Mouse (Mus musculus) heart, embryonic 15.5 days (tissue): ENCODE measurements around the gene Sox6. TPM values are rescaled to one million over a fixed set of nuclear protein-coding genes. Genes with fewer than 3 reads are reported as not detected.

Experiments
- ATAC-seq: fragments of 200-750 bp; cut with Nextera tagmentation; replicated peaks from 2 replicates; pipeline ENCODE4 v1.8.0; 2017; ENCODE audit warnings: low read depth, moderate TSS enrichment; ENCODE audit not compliant: insufficient number of reproducible peaks, insufficient read depth, low FRiP score
- H3K27ac ChIP-seq: fragments of 300-500 bp; sonication (generic); 2 replicates; pipeline ENCODE4 v1.5.1; 2015; ENCODE audit warnings: mild to moderate bottlenecking, inconsistent platforms
- H3K27me3 ChIP-seq: fragments of 300-500 bp; sonication (generic); 2 replicates; pipeline ENCODE4 v1.6.1; 2015; ENCODE audit warnings: inconsistent platforms
- H3K36me3 ChIP-seq: fragments of 300-500 bp; sonication (generic); 2 replicates; pipeline ENCODE4 v1.6.1; 2015; ENCODE audit warnings: mild to moderate bottlenecking, inconsistent platforms
- H3K4me1 ChIP-seq: fragments of 300-500 bp; sonication (generic); replicated peaks from 2 replicates; pipeline ENCODE4 v1.6.1; 2015; ENCODE audit warnings: inconsistent platforms
- H3K4me2 ChIP-seq: fragments of 300-500 bp; sonication (generic); 2 replicates; pipeline ENCODE4 v1.6.1; 2015; ENCODE audit warnings: inconsistent platforms, mild to moderate bottlenecking, moderate library complexity
- H3K4me3 ChIP-seq: fragments of 300-500 bp; sonication (generic); 2 replicates; pipeline ENCODE4 v1.5.1; 2015; ENCODE audit warnings: mild to moderate bottlenecking, inconsistent platforms
- H3K9ac ChIP-seq: fragments of 300-500 bp; sonication (generic); 2 replicates; pipeline ENCODE4 v1.6.1; 2015; ENCODE audit warnings: mild to moderate bottlenecking, inconsistent platforms
- H3K9me3 ChIP-seq: fragments of 300-500 bp; sonication (generic); replicated peaks from 2 replicates; pipeline ENCODE4 v1.6.1; 2016; ENCODE audit warnings: inconsistent platforms
- WGBS: fragments of 180-500 bp; shearing (Covaris S2); methylation state at CpG from one replicate; pipeline ENCODE4 v1.1.7; 2015; ENCODE audit warnings: mixed read lengths; 5-methylcytosine and 5-hydroxymethylcytosine counted together
- polyA plus RNA-seq: library from polyadenylated mRNA; unstranded; fragments of >200 nt; fragmentation: Nextera tagmentation; extraction: Ambion mirVana; gene quantifications from 2 replicates; pipeline ENCODE4 v1.2.1, GENCODE M21; 2015

The Sox6 gene
- polyA plus RNA-seq, 1 experiment from 2014 or later = 31.1 TPM

DNA sequence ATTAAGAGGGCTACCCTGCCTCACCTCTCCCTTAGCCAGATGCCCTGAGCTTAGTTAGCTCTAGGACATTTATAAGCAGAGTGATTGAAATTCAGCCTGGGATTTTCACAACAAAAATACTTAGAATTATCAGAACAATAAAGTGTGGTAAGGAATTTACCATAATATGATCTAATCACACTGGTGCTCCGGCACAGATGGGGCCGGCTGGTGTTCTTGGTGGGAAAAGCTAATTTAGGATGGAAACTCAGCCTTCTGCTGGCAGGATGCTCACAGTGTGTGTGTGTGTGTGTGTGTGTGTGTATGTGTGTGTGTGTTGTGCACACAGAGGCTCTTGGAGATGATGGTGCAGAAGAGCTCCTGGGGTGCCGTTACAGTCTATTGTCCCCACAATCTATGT, 501.0 kb downstream of the Sox6 start:
- H3K4me1 ChIP-seq = no peaks in the 10 kb centered on the region
- 81% methylated on average over 3 of the region's 3 CpGs for WGBS
- no peak overlapping the region for H3K9ac ChIP-seq
- H3K9me3 ChIP-seq = no peaks in the 10 kb centered on the region
- H3K36me3 ChIP-seq = no peaks in the 10 kb centered on the region
- no peak overlapping the region for H3K4me3 ChIP-seq
- H3K27ac ChIP-seq = no peak overlapping the region
- no peak for ATAC-seq
- no peak overlapping the region for H3K4me2 ChIP-seq
- H3K27me3 ChIP-seq = no peaks in the 10 kb centered on the region

DNA sequence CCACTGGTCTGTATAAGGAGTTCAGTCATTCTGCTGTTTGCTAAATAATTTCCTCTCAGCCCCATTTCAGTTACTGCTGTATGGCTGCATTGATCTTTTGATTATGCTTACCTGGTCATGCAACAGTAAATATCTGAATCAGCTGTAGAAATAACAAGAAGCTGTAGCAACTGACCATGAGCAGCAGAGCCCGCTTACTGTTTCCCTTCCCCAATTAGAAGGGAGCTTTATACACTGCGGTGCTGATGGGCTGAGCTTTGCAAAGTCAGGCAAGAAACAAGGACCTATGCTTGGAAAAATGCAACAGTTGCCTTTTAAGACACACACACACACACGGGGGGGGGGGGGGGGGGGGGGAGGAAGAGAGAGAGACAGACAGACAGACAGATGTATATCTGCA, 502.1 kb downstream of the Sox6 start:
- Histone ChIP-seq H3K27ac (no peak overlapping the region), H3K4me2 (no peak overlapping the region), H3K36me3 (no peaks in the 10 kb centered on the region), H3K4me1 (no peaks in the 10 kb centered on the region), H3K9ac (no peak overlapping the region), H3K27me3 (no peaks in the 10 kb centered on the region), H3K4me3 (no peak overlapping the region), H3K9me3 (no peaks in the 10 kb centered on the region)
- no peak for ATAC-seq
- 75% methylated on average over 3 of the region's 3 CpGs for WGBS

DNA sequence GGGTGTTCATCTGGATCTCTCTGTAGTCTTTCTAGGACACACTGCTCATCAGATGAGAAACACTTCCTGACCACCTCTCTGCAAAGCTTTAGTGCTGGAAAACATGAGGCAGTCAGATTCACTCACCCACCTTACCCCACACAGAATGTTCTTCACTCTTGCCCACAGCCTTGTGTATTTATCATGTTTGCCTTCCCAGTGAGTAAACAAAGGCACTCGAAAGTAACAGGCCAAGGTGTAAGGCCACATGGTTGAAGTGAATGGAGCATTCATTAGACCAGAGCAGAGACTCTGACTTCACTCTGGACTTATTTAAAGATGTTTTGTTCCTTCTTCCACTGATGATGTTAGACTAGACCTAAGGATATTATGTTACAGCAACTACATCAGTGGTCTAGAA, 506.7 kb downstream of the Sox6 start:
- no peak overlapping the region for H3K9ac ChIP-seq

DNA sequence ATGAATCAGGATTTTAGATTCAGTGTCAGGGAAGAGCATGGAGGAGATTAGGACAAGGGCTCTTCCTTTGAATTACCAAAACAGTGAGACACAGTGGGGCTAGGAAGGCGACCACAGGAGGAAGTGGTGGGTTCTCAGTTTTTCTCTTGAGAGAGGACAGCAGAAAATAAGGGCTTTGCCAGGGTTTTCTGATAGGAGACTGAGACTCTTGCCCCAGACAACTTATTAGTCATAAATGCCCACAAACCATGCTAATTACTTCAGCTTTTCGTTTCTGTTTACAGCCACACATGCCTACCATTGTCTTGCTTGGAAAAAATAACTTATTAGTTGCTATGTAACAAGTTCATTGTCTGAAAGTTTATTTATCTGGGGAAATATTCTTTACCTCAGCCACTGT, 507.4 kb downstream of the Sox6 start:
- Histone ChIP-seq H3K4me3 (no peak overlapping the region), H3K4me1 (no peaks in the 10 kb centered on the region), H3K27me3 (no peaks in the 10 kb centered on the region), H3K9ac (no peak overlapping the region), H3K27ac (no peak overlapping the region), H3K4me2 (no peak overlapping the region), H3K9me3 (no peaks in the 10 kb centered on the region), H3K36me3 (no peaks in the 10 kb centered on the region)
- 60% methylated on average over 2 of the region's 2 CpGs for WGBS
- ATAC-seq = no peak

More for the DNA sequence above, 506.7 kb downstream of the Sox6 start:
- H3K27me3 ChIP-seq = no peaks in the 10 kb centered on the region
- no peaks in the 10 kb centered on the region for H3K9me3 ChIP-seq
- no peak overlapping the region for H3K4me2 ChIP-seq
- WGBS = 56% methylated on average over 1 of the region's 1 CpGs
- no peak overlapping the region for H3K4me3 ChIP-seq
- H3K27ac ChIP-seq = no peak overlapping the region
- ATAC-seq = no peak
- no peaks in the 10 kb centered on the region for H3K4me1 ChIP-seq
- H3K36me3 ChIP-seq = no peaks in the 10 kb centered on the region

DNA sequence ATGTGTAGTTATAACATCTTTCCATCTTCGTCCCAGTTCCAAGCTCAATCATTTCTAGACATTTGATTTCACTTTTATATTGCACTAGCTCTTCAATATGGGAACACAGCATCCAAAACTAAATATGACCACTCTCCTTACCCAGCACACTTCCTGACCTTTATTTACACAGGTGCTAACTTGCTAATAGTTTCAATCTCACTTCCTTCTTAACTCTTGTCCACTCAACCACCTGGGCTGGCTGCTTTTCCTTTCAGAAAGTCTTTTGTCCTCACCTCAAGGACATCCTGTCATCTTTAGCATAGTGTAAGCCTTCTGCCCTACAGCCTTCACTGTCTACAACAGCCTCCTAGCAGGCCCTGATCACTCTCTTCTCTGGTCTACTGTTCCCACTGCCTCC, 520.9 kb downstream of the Sox6 start:
- H3K4me1 ChIP-seq = no peaks in the 10 kb centered on the region
- whole genome bisulfite sequencing = 86% methylated on average over 1 of the region's 1 CpGs
- ATAC-seq = no peak

DNA sequence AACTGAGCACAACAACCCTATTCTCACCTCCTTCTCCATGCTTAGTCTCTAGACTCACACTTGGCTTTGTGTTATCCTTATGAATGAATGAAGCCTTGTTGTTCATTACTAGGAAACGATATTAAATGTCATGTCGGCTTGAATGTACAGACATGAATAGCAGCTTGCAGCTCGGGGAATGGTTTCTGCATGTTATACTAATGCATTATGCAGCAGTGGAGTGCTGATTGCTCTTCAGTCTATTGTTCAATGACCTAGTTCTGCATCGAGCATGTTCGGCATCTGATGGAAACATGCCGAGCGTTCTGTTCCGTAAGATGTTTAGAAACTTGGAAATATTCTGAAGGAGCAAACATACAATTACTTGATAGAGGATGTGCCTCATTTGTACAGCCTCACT, 524.9 kb downstream of the Sox6 start:
- Histone ChIP-seq H3K27ac (no peak overlapping the region), H3K4me3 (no peak overlapping the region), H3K4me2 (no peak overlapping the region), H3K9me3 (no peaks in the 10 kb centered on the region), H3K9ac (no peak overlapping the region), H3K4me1 (peaks cover 10% of the 10 kb centered on the region; the same call in 1 of the 2 replicates), H3K36me3 (no peaks in the 10 kb centered on the region), H3K27me3 (no peaks in the 10 kb centered on the region)
- no peak for ATAC-seq
- WGBS = 90% methylated on average over 8 of the region's 8 CpGs

More for the DNA sequence above, 520.9 kb downstream of the Sox6 start:
- no peaks in the 10 kb centered on the region for H3K9me3 ChIP-seq
- H3K4me2 ChIP-seq = no peak overlapping the region
- H3K9ac ChIP-seq = no peak overlapping the region
- H3K27me3 ChIP-seq = no peaks in the 10 kb centered on the region
- H3K27ac ChIP-seq = no peak overlapping the region
- no peaks in the 10 kb centered on the region for H3K36me3 ChIP-seq
- no peak overlapping the region for H3K4me3 ChIP-seq

DNA sequence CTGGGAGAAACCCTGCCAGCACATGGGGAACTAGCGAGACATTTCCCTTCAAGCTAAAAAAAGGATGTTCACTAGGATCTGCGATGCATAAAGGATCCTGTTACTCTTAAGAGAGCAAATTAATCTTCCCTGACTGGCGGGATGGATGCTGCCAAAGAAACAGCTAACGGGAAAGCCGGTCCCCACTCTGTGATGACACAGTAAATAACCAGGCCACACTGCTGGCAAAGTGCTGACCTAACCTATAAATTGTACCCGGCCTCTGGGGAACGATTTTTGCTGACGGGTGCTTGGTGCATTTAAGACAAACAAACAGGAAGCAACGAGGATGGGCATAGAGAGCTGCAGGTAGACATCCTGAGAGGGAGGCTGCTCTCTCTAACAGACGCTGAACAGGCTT, 526.8 kb downstream of the Sox6 start:
- H3K9me3 ChIP-seq = no peaks in the 10 kb centered on the region
- H3K9ac ChIP-seq = no peak overlapping the region
- no peak for ATAC-seq
- H3K27me3 ChIP-seq = no peaks in the 10 kb centered on the region
- no peak overlapping the region for H3K27ac ChIP-seq
- peaks cover 10% of the 10 kb centered on the region; the same call in 1 of the 2 replicates for H3K4me1 ChIP-seq
- no peaks in the 10 kb centered on the region for H3K36me3 ChIP-seq
- no peak overlapping the region for H3K4me3 ChIP-seq
- no peak overlapping the region for H3K4me2 ChIP-seq
- 53% methylated on average over 10 of the region's 10 CpGs for WGBS

DNA sequence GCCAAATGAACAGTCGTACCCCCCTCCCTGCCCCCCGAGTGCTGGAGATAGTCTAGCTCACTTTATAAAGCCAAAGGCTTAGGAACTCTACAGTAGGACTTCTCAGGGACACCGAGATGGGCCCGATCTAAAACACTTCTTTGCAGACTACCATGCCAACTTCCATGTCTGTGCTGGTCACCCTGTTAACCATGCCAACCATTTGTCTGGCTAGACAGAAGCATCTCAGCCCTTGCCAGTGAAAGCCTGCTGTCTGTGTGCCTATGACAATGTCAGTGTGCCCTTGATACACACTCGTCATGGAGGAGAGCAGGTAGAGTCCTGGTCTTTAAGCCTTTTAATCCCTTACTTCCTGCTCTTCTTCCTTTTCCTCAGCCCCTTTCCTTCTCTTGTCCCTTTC, 527.5 kb downstream of the Sox6 start:
- Histone ChIP-seq H3K4me2 (no peak overlapping the region), H3K27me3 (no peaks in the 10 kb centered on the region), H3K9ac (no peak overlapping the region), H3K36me3 (no peaks in the 10 kb centered on the region), H3K9me3 (no peaks in the 10 kb centered on the region), H3K4me3 (no peak overlapping the region), H3K4me1 (peaks cover 10% of the 10 kb centered on the region; the same call in 1 of the 2 replicates), H3K27ac (no peak overlapping the region)
- ATAC-seq = no peak
- WGBS = 66% methylated on average over 5 of the region's 5 CpGs

DNA sequence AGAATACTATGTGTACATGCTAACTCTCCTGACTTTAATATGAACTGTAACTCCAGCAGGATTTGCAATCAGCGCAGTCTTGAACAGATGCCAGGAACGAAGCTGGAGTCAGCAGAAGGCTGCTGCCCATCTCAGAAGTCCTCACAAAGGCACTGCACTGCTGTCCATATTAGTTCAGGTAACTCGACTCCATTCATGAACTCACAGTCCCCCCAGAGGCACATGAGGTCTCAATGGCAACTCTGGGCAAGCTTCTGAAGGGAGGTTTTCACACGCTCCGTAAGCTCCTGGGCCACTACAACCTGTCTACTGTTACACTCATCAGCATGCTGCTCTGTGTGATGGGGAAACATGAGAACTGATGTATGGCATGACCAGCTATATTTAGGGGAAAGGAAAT, 528.6 kb downstream of the Sox6 start:
- 57% methylated on average over 5 of the region's 5 CpGs for WGBS
- H3K36me3 ChIP-seq = no peaks in the 10 kb centered on the region
- ATAC-seq = no peak
- no peaks in the 10 kb centered on the region for H3K27me3 ChIP-seq
- no peaks in the 10 kb centered on the region for H3K9me3 ChIP-seq
- no peak overlapping the region for H3K4me2 ChIP-seq
- peaks cover 10% of the 10 kb centered on the region; the same call in 1 of the 2 replicates for H3K4me1 ChIP-seq
- H3K9ac ChIP-seq = no peak overlapping the region
- H3K4me3 ChIP-seq = no peak overlapping the region
- H3K27ac ChIP-seq = no peak overlapping the region

DNA sequence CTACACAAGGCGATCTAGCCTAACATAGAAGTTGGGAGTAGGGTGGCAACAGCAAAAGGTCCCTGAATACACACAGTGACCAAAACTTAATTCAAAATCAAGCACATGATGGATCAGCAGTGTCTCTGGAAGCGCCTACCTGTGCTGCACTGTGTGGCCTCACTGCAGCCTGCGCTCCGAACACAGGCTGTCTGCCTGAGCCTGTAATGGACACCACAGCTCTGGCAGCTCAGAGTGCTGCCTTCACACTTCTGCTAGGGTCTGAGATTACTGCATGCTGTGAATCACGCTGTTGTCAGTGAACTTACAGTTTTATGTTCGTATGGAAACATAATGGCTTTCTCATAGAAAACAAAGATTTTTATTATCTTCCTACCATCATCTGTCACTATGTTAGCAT, 532.2 kb downstream of the Sox6 start:
- no peak overlapping the region for H3K4me2 ChIP-seq
- H3K4me1 ChIP-seq = peaks cover 10% of the 10 kb centered on the region; the same call in 1 of the 2 replicates
- H3K27ac ChIP-seq = no peak overlapping the region
- H3K9me3 ChIP-seq = no peaks in the 10 kb centered on the region
- no peak overlapping the region for H3K4me3 ChIP-seq
- no peaks in the 10 kb centered on the region for H3K36me3 ChIP-seq
- H3K9ac ChIP-seq = no peak overlapping the region
- WGBS = 80% methylated on average over 6 of the region's 6 CpGs
- no peak for ATAC-seq
- H3K27me3 ChIP-seq = no peaks in the 10 kb centered on the region

DNA sequence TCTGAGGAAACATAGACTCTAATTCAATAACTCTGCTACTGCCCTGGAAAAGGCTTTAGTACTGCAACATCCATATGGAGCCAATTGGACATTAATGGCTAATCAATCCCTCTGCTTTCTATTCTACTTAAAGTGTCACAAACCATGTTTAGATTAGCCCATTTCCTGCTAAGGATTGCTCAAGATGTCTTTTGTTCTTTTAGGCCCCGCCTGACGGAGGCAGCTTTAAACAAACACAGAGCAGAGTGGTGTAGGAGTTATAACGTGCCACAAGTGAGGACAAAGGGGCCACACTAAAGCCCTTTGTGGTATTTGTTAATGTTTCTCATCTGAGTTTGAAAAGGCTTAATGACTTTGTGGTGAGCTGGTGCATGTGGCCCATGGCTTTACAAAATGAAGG, 537.1 kb downstream of the Sox6 start:
- Histone ChIP-seq H3K4me3 (no peak overlapping the region), H3K9ac (no peak overlapping the region), H3K9me3 (no peaks in the 10 kb centered on the region), H3K27me3 (no peaks in the 10 kb centered on the region), H3K4me1 (peaks cover 3% of the 10 kb centered on the region; the same call in 1 of the 2 replicates), H3K27ac (no peak overlapping the region), H3K36me3 (no peaks in the 10 kb centered on the region), H3K4me2 (no peak overlapping the region)
- ATAC-seq = no peak
- WGBS = 59% methylated on average over 3 of the region's 3 CpGs

DNA sequence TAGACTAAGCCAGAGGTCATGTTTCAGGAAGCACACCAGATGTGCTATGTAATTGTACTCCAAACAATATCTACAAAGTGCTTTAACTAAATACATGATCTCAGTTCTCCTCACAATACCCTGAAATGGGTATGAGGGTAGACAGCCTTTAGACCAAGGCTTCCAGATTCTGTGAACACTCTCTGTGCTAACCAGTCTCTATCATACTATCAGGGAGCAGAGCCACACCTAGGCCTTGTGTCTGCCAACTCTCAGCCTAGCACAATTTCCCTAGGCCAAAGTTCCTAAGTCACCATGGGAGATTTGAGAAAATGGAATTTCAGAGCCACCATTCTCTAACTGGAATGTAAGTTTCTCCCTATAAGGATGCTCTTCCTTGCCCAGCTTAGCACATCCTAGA, 537.8 kb downstream of the Sox6 start:
- Histone ChIP-seq H3K4me1 (peaks cover 3% of the 10 kb centered on the region; the same call in 1 of the 2 replicates), H3K4me3 (no peak overlapping the region), H3K9me3 (no peaks in the 10 kb centered on the region), H3K27me3 (no peaks in the 10 kb centered on the region), H3K27ac (no peak overlapping the region), H3K9ac (no peak overlapping the region), H3K36me3 (no peaks in the 10 kb centered on the region), H3K4me2 (no peak overlapping the region)
- no peak for ATAC-seq
